Mouse (Mus musculus) erythroblast, embryonic 14.5 days (primary cell): Measurements from ENCODE around the gene Coro2a.

ENCODE experiments used
- GATA1 ChIP-seq: IDR thresholded peaks from 2 replicates; pipeline ENCODE4 v1.6.1; 2012; ENCODE audit warnings: low read length, inconsistent platforms, mixed read lengths
- TAL1 ChIP-seq: IDR thresholded peaks from 3 replicates; pipeline ENCODE4 v1.6.1; 2012; ENCODE audit warnings: low read length, inconsistent platforms, mixed read lengths

DNA sequence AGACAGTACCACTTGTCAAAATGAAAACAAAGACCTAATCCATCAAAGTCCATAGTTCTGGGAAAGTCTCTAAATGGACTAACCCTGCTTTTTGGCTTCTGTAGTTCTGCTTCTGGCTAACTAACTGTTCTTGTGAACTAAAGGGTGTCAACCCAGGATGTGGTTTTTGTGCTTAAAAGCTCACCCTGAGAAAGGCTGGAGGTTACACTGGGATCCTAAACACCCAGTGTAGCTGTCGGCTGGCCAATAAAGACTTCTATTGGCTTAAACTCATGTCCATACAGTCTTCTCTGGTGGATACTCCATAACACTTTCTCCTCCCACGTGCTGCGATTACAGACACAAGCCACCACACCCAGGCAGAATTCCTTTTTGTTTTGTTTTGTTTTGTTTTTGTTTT is 75.8 kb downstream of the Coro2a start:
- no peak for TF ChIP-seq GATA1
- no peak for TF ChIP-seq TAL1
